Mouse (Mus musculus): ENCODE data around the gene Olfr1104. TPM values are rescaled to one million over a fixed set of nuclear protein-coding genes. Genes with fewer than 3 reads are reported as not detected.

Gene Olfr1104
- polyA plus RNA-seq (2016; fragmentation: Nextera tagmentation; extraction: Ambion mirVana): not detected in 2 replicates

DNA sequence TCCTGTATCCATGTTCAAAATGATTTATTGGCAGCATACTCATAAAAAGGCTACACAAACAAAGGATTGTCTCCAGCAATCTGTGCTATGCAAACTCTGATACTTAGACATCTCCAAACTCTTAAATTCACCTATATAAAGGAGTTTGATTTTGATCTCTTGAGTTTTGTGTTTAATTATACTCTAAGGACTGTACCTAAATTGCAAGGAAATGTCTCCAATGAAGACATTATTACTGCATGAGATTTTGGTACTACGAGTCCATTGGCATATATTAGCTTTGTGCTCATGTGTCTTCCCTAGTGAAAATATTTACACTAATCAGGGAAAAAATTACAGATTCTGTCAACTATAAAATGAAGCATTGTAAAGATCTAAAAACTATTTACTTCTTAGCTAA, at the start of gene Olfr1104:
Gene Olfr1104 (minus strand): TSS at position 101 of the 400 bp plus-strand sequence.
- no peak for DNase-seq (ENCODE audit: low spot score)
- WGBS: 91% methylated on average over 1 of the region's 1 CpGs

DNA sequence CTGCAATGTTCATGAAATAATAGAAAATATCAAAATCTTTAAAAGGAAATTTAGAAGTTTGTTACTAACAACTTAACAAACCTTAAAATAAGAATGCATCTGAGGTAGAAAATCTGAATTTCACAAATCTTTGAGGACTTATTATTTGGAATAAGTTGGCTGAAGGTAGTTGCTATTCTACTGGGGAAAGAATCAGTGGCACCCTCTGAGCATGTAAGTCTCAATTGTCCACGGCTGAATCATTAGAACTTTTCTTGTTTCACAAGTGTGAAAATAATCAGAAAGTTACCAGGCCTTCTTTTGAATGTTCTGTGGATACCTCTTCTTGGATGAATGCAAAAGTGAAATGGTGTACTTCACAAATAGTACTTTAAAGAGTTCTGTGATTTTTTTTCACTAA, 48.8 kb upstream of the Olfr1104 start, which contains the start of gene Olfr1107:
Gene Olfr1107 (minus strand): TSS at position 101 of the 400 bp plus-strand sequence.
- Histone ChIP-seq H3K27ac (no peak within 1 kb of the TSS), H3K4me1 (replicated peaks) (no peaks in the 10 kb centered on the region), H3K4me3 (no peak within 1 kb of the TSS), H3K9me3 (no peaks in the 10 kb centered on the region), H3K27me3 (ENCODE audit: insufficient read depth, poor library complexity, severe bottlenecking) (no peaks in the 10 kb centered on the region), H3K36me3 (no peaks in the 10 kb centered on the region)
- 91% methylated on average over 1 of the region's 1 CpGs for WGBS
- no peak for DNase-seq (ENCODE audit: low spot score)

More for the DNA sequence above, at the start of gene Olfr1104:
- H3K27me3 ChIP-seq (ENCODE audit: insufficient read depth, poor library complexity, severe bottlenecking): no peaks in the 10 kb centered on the region
- no peak within 1 kb of the TSS for H3K27ac ChIP-seq
- H3K36me3 ChIP-seq: no peaks in the 10 kb centered on the region
- H3K9me3 ChIP-seq: no peaks in the 10 kb centered on the region
- no peaks in the 10 kb centered on the region for H3K4me1 ChIP-seq (replicated peaks)
- H3K4me3 ChIP-seq: no peak within 1 kb of the TSS

GRCm38 (mm10) chr2:87052173-87052572, 25.3 kb upstream of the Olfr1104 start, which contains the start of gene Olfr1106:
Olfr1106 (minus strand) TSS chr2:87052273.
- H3K4me3 ChIP-seq: no peak within 1 kb of the TSS
- WGBS: 78% methylated on average over 1 of the region's 1 CpGs
- no peak within 1 kb of the TSS for H3K27ac ChIP-seq
- no peaks in the 10 kb centered on the region for H3K27me3 ChIP-seq (ENCODE audit: insufficient read depth, poor library complexity, severe bottlenecking)
- H3K4me1 ChIP-seq (replicated peaks): no peaks in the 10 kb centered on the region
- H3K9me3 ChIP-seq: no peaks in the 10 kb centered on the region
- no peaks in the 10 kb centered on the region for H3K36me3 ChIP-seq
- no peak for DNase-seq (ENCODE audit: low spot score)

- no peak within 1 kb of the TSS for H3K4me3 ChIP-seq
- H3K4me1 ChIP-seq (replicated peaks): no peaks in the 10 kb centered on the region
- H3K27me3 ChIP-seq (ENCODE audit: insufficient read depth, poor library complexity, severe bottlenecking): no peaks in the 10 kb centered on the region
- H3K27ac ChIP-seq: no peak within 1 kb of the TSS
- no peaks in the 10 kb centered on the region for H3K36me3 ChIP-seq
- DNase-seq (ENCODE audit: low spot score): no peak
- no peaks in the 10 kb centered on the region for H3K9me3 ChIP-seq
Observed at GRCm38 (mm10) chr2:87036431-87036830, 9.6 kb upstream of the Olfr1104 start, which contains the start of gene Olfr1105. Olfr1105 (minus strand) TSS chr2:87036531.

GRCm38 (mm10) chr2:86998098-86998497, 28.8 kb downstream of the Olfr1104 start, which contains the start of gene Olfr1102:
Olfr1102 (plus strand) TSS chr2:86998398.
- no peak within 1 kb of the TSS for H3K27ac ChIP-seq
- H3K4me1 ChIP-seq (replicated peaks): no peaks in the 10 kb centered on the region
- no peak for DNase-seq (ENCODE audit: low spot score)
- H3K9me3 ChIP-seq: no peaks in the 10 kb centered on the region
- no peaks in the 10 kb centered on the region for H3K36me3 ChIP-seq
- H3K4me3 ChIP-seq: no peak within 1 kb of the TSS
- H3K27me3 ChIP-seq (ENCODE audit: insufficient read depth, poor library complexity, severe bottlenecking): no peaks in the 10 kb centered on the region

- 77% methylated on average over 3 of the region's 3 CpGs for WGBS
- no peaks in the 10 kb centered on the region for H3K9me3 ChIP-seq
- no peak within 1 kb of the TSS for H3K27ac ChIP-seq
- DNase-seq (ENCODE audit: low spot score): no peak
- H3K4me3 ChIP-seq: no peak within 1 kb of the TSS
- no peaks in the 10 kb centered on the region for H3K36me3 ChIP-seq
- H3K27me3 ChIP-seq (ENCODE audit: insufficient read depth, poor library complexity, severe bottlenecking): no peaks in the 10 kb centered on the region
- no peaks in the 10 kb centered on the region for H3K4me1 ChIP-seq (replicated peaks)
Observed at GRCm38 (mm10) chr2:86991121-86991520, 35.8 kb downstream of the Olfr1104 start, which contains the start of gene Olfr1101. Olfr1101 (minus strand) TSS chr2:86991221.

- Histone ChIP-seq H3K9me3 (no peaks in the 10 kb centered on the region), H3K4me1 (replicated peaks) (no peaks in the 10 kb centered on the region), H3K27ac (no peak within 1 kb of the TSS), H3K36me3 (no peaks in the 10 kb centered on the region), H3K4me3 (no peak within 1 kb of the TSS), H3K27me3 (ENCODE audit: insufficient read depth, poor library complexity, severe bottlenecking) (no peaks in the 10 kb centered on the region)
- WGBS: 85% methylated on average over 3 of the region's 3 CpGs
- DNase-seq (ENCODE audit: low spot score): no peak
Observed at GRCm38 (mm10) chr2:86979854-86980253, 47.0 kb downstream of the Olfr1104 start, which contains the start of gene Olfr1100. Olfr1100 (minus strand) TSS chr2:86979954.

Other genes with a start within 250 kb of the Olfr1104 start
- not detected in 2 replicates for gene Olfr1093, start 244.6 kb downstream of the Olfr1104 start, polyA plus RNA-seq (2016; fragmentation: Nextera tagmentation; extraction: Ambion mirVana)
- gene Olfr141, start 217.1 kb downstream of the Olfr1104 start, polyA plus RNA-seq (2016; fragmentation: Nextera tagmentation; extraction: Ambion mirVana): not detected in 2 replicates
- not detected in 2 replicates for gene Olfr1094, start 202.4 kb downstream of the Olfr1104 start, polyA plus RNA-seq (2016; fragmentation: Nextera tagmentation; extraction: Ambion mirVana)
- not detected in 2 replicates for gene Olfr1095, start 175.4 kb downstream of the Olfr1104 start, polyA plus RNA-seq (2016; fragmentation: Nextera tagmentation; extraction: Ambion mirVana)
- not detected in 2 replicates for gene Gm13723, start 152.3 kb downstream of the Olfr1104 start, polyA plus RNA-seq (2016; fragmentation: Nextera tagmentation; extraction: Ambion mirVana)
- not detected in 2 replicates for gene Olfr1097, start 134.9 kb downstream of the Olfr1104 start, polyA plus RNA-seq (2016; fragmentation: Nextera tagmentation; extraction: Ambion mirVana)
- gene Olfr1098, start 102.5 kb downstream of the Olfr1104 start, polyA plus RNA-seq (2016; fragmentation: Nextera tagmentation; extraction: Ambion mirVana): not detected in 2 replicates
- not detected in 2 replicates for gene Olfr1099, start 66.4 kb downstream of the Olfr1104 start, polyA plus RNA-seq (2016; fragmentation: Nextera tagmentation; extraction: Ambion mirVana)
- not detected in 2 replicates for gene Olfr1100, start 47.1 kb downstream of the Olfr1104 start, polyA plus RNA-seq (2016; fragmentation: Nextera tagmentation; extraction: Ambion mirVana)
- not detected in 2 replicates for gene Olfr1101, start 35.9 kb downstream of the Olfr1104 start, polyA plus RNA-seq (2016; fragmentation: Nextera tagmentation; extraction: Ambion mirVana)
- gene Olfr1102, start 28.7 kb downstream of the Olfr1104 start, polyA plus RNA-seq (2016; fragmentation: Nextera tagmentation; extraction: Ambion mirVana): not detected in 2 replicates
- gene Olfr1105, start 9.5 kb upstream of the Olfr1104 start, polyA plus RNA-seq (2016; fragmentation: Nextera tagmentation; extraction: Ambion mirVana): not detected in 2 replicates
- gene Olfr1106, start 25.2 kb upstream of the Olfr1104 start, polyA plus RNA-seq (2016; fragmentation: Nextera tagmentation; extraction: Ambion mirVana): not detected in 2 replicates
- not detected in 2 replicates for gene Olfr1107, start 48.7 kb upstream of the Olfr1104 start, polyA plus RNA-seq (2016; fragmentation: Nextera tagmentation; extraction: Ambion mirVana)
- not detected in 2 replicates for gene Olfr1109, start 68.9 kb upstream of the Olfr1104 start, polyA plus RNA-seq (2016; fragmentation: Nextera tagmentation; extraction: Ambion mirVana)
- gene Olfr259, start 87.5 kb upstream of the Olfr1104 start, polyA plus RNA-seq (2016; fragmentation: Nextera tagmentation; extraction: Ambion mirVana): not detected in 2 replicates
- not detected in 2 replicates for gene Olfr1110, start 113.2 kb upstream of the Olfr1104 start, polyA plus RNA-seq (2016; fragmentation: Nextera tagmentation; extraction: Ambion mirVana)
- not detected in 2 replicates for gene Olfr1111, start 125.5 kb upstream of the Olfr1104 start, polyA plus RNA-seq (2016; fragmentation: Nextera tagmentation; extraction: Ambion mirVana)
- gene Olfr1112, start 160.7 kb upstream of the Olfr1104 start, polyA plus RNA-seq (2016; fragmentation: Nextera tagmentation; extraction: Ambion mirVana): not detected in 2 replicates
- not detected in 2 replicates for gene Olfr1113, start 181.9 kb upstream of the Olfr1104 start, polyA plus RNA-seq (2016; fragmentation: Nextera tagmentation; extraction: Ambion mirVana)
- gene Olfr1115, start 220.9 kb upstream of the Olfr1104 start, polyA plus RNA-seq (2016; fragmentation: Nextera tagmentation; extraction: Ambion mirVana): not detected in 2 replicates
- not detected in 2 replicates for gene Olfr1116, start 240.5 kb upstream of the Olfr1104 start, polyA plus RNA-seq (2016; fragmentation: Nextera tagmentation; extraction: Ambion mirVana)

Measured in hindbrain, embryonic 10.5 days (tissue).